Mouse (Mus musculus): ENCODE results near the gene Polq. TPM values are rescaled to one million over a fixed set of nuclear protein-coding genes. Genes with fewer than 3 reads are reported as not detected.

The Polq gene
- 0.75 TPM for polyA plus RNA-seq (2017; shearing (Covaris generic))

GRCm38 (mm10) chr16:37011061-37011921 is at the start of gene Polq:
Polq (plus strand) TSS chr16:37011786.

GRCm38 (mm10) chr16:36989999-36990625 is 21.5 kb upstream of the Polq start, which contains the start of gene Fbxo40:
Fbxo40 (minus strand) TSS chr16:36990467.

Other genes with a start within 250 kb of the Polq start
- 40.9 TPM for gene Slc15a2, start 226.8 kb upstream of the Polq start, polyA plus RNA-seq (2017; shearing (Covaris generic))
- 40.3 TPM for gene Iqcb1, start 183.4 kb upstream of the Polq start, polyA plus RNA-seq (2017; shearing (Covaris generic))
- 1.3 TPM for gene Eaf2, start 136.8 kb upstream of the Polq start, polyA plus RNA-seq (2017; shearing (Covaris generic))
- 38.3 TPM for gene Golgb1, start 136.6 kb upstream of the Polq start, polyA plus RNA-seq (2017; shearing (Covaris generic))
- 114 TPM for gene Hcls1, start 76.8 kb upstream of the Polq start, polyA plus RNA-seq (2017; shearing (Covaris generic))
- gene Fbxo40, start 21.3 kb upstream of the Polq start, polyA plus RNA-seq (2017; shearing (Covaris generic)): 0.10 TPM